ENCODE assay signal across 20 mouse cellular contexts in genomic region chr2:167815123-167815522, GRCm38 (mm10).
DNase-seq lines count a peak whose midpoint lies in the region; ATAC-seq and TF ChIP-seq lines count a peak whose summit lies in the region.
"Had no signal": no experiment of that assay in that cellular context is flagged by ENCODE, and none has a peak within 500 bp of the region (broad histone marks: within the 10 kb centered on the region; RNA-seq: fewer than 3 reads in every experiment).

No protein-coding gene starts in this region.

- 50% methylated on average over 10 of the region's 10 CpGs for WGBS in liver, postnatal 0 days (ENCODE audit: insufficient replicate concordance)
- WGBS in lung, postnatal 0 days, result 30% methylated on average over 10 of the region's 10 CpGs

- no peak for DNase-seq in liver, postnatal 0 days
- no peak for DNase-seq in liver
- peak; percentile 75 for DNase-seq in lung, postnatal 0 days (ENCODE audit: low spot score)
- DNase-seq in left cerebral cortex, adult 2 months (ENCODE audit: extremely low spot score in 1 of 2, low spot score in 2 of 2), result no peak
- no peak for DNase-seq in c-Kit-positive CD71-positive TER-119-positive erythroid progenitor cells, embryonic 14.5 days (ENCODE audit: low spot score)
- DNase-seq: cerebellum, adult 11 months; cerebellum, postnatal 36 days; heart, postnatal 36 days; left cerebral cortex, postnatal 4 days; liver, embryonic 13.5 days; right cerebral cortex, postnatal 4 days had no signal

- intact Hi-C loops in left cerebral cortex, adult 2 months (cut with DNase I), result no loop called here

- H3K27ac ChIP-seq in liver, postnatal 0 days (ENCODE audit: low read depth), result no peak overlapping the region; the same call in none of the 2 replicates
- H3K27ac ChIP-seq in brown adipose tissue, adult 24 weeks (replicated peaks; ENCODE audit: low read depth, low read length), result peak overlapping the region; percentile 66
- peak overlapping the region; percentile 54 for H3K27ac ChIP-seq in lung, postnatal 0 days (ENCODE audit: low read length)
- H3K27ac ChIP-seq in left cerebral cortex, adult 2 months, result no peak overlapping the region
- H3K27ac ChIP-seq: forebrain, embryonic 15.5 days; hindbrain, embryonic 15.5 days; layer of hippocampus, adult 2 months; liver, embryonic 13.5 days had no signal

- TF ChIP-seq EP300 in liver, postnatal 0 days (IDR thresholded peaks at IDR 0.05; ENCODE audit: low read depth), result no peak
- TF ChIP-seq EP300 in lung, postnatal 0 days (IDR thresholded peaks at IDR 0.05), result no peak; the same call in 1 of the 2 replicates

- H3K4me1 ChIP-seq in liver, postnatal 0 days (ENCODE audit: insufficient read depth), result peaks cover 3% of the 10 kb centered on the region; the same call in 1 of the 2 replicates
- H3K4me1 ChIP-seq in brown adipose tissue, adult 24 weeks (ENCODE audit: control insufficient read depth, insufficient read depth, insufficient read length, low read length), result no peaks in the 10 kb centered on the region
- H3K4me1 ChIP-seq in lung, postnatal 0 days (ENCODE audit: insufficient read depth, low read depth, low read length), result no peaks in the 10 kb centered on the region
- H3K4me1 ChIP-seq: forebrain, embryonic 15.5 days; hindbrain, embryonic 15.5 days; midbrain, embryonic 10.5 days had no signal

- H3K27me3 ChIP-seq in liver, postnatal 0 days (ENCODE audit: insufficient read depth, low read length), result no peaks in the 10 kb centered on the region
- no peaks in the 10 kb centered on the region for H3K27me3 ChIP-seq in lung, postnatal 0 days (replicated peaks; ENCODE audit: insufficient read depth, low read length)
- H3K27me3 ChIP-seq: forebrain, embryonic 15.5 days; hindbrain, embryonic 15.5 days had no signal

- no peaks in the 10 kb centered on the region for H3K36me3 ChIP-seq in liver, postnatal 0 days (replicated peaks; ENCODE audit: insufficient read depth, low read length)
- H3K36me3 ChIP-seq in lung, postnatal 0 days (ENCODE audit: insufficient read depth, low read length), result no peaks in the 10 kb centered on the region
- H3K36me3 ChIP-seq: forebrain, embryonic 15.5 days; G1E; hindbrain, embryonic 15.5 days; liver, embryonic 13.5 days; midbrain, embryonic 10.5 days had no signal

- ATAC-seq in liver, postnatal 0 days, result peak; percentile 47; the same call in 1 of the 2 replicates
- ATAC-seq in lung, postnatal 0 days, result peak; percentile 75
- ATAC-seq in monocyte, adult 5-6 weeks (replicated peaks; ENCODE audit: insufficient number of reproducible peaks, low FRiP score, low TSS enrichment, poor library complexity, severe bottlenecking), result peak; percentile 73
- ATAC-seq: forebrain, embryonic 15.5 days; intestine, embryonic 16.5 days had no signal

- no peak for TF ChIP-seq CTCF in liver, postnatal 0 days (IDR thresholded peaks at IDR 0.05; ENCODE audit: low read depth)
- no peak for TF ChIP-seq CTCF in lung, postnatal 0 days (IDR thresholded peaks at IDR 0.05)
- no peak for TF ChIP-seq CTCF in left cerebral cortex, adult 2 months (IDR thresholded peaks at IDR 0.05)

- no peak overlapping the region for H3K9ac ChIP-seq in liver, postnatal 0 days (replicated peaks)
- no peak overlapping the region for H3K9ac ChIP-seq in lung, postnatal 0 days (replicated peaks; ENCODE audit: low read depth)
- H3K9ac ChIP-seq: forebrain, embryonic 15.5 days; hindbrain, embryonic 15.5 days; liver, embryonic 13.5 days had no signal

- no peaks in the 10 kb centered on the region for H3K9me3 ChIP-seq in liver, postnatal 0 days (ENCODE audit: low read length)
- H3K9me3 ChIP-seq in lung, postnatal 0 days (ENCODE audit: low read length), result no peaks in the 10 kb centered on the region
- H3K9me3 ChIP-seq: forebrain, embryonic 15.5 days; G1E; hindbrain, embryonic 15.5 days; liver, embryonic 13.5 days; midbrain, embryonic 10.5 days had no signal

- H3K4me2 ChIP-seq in liver, postnatal 0 days (ENCODE audit: low read depth, low read length), result no peak overlapping the region
- H3K4me2 ChIP-seq in lung, postnatal 0 days (replicated peaks; ENCODE audit: low read depth, low read length), result no peak overlapping the region
- H3K4me2 ChIP-seq: forebrain, embryonic 15.5 days; hindbrain, embryonic 15.5 days; liver, embryonic 13.5 days had no signal

- H3K4me3 ChIP-seq in liver, postnatal 0 days (ENCODE audit: low read depth, low read length), result no peak overlapping the region
- no peak overlapping the region for H3K4me3 ChIP-seq in brown adipose tissue, adult 24 weeks (ENCODE audit: insufficient read depth, low read depth, low read length)
- no peak overlapping the region for H3K4me3 ChIP-seq in lung, postnatal 0 days (ENCODE audit: low read depth, low read length)
- no peak overlapping the region for H3K4me3 ChIP-seq in left cerebral cortex, adult 2 months
- H3K4me3 ChIP-seq: erythroblast, embryonic 14.5 days; forebrain, embryonic 15.5 days; hindbrain, embryonic 15.5 days; layer of hippocampus, adult 2 months; liver, embryonic 13.5 days; midbrain, embryonic 10.5 days had no signal

Comparison
In these comparisons a context has a peak if more than half of its experiments do, and no peak if none do; other contexts are left out.
1. H3K27ac ChIP-seq: peak in brown adipose tissue, adult 24 weeks (single experiment) and lung, postnatal 0 days (single experiment); none in liver, postnatal 0 days (single experiment) and left cerebral cortex, adult 2 months (single experiment).
2. Peak in every context shown above with its lines, with median percentiles within 50 percentile points of each other: ATAC-seq.